Mouse (Mus musculus): ENCODE measurements around the gene St5. TPM values are rescaled to one million over a fixed set of nuclear protein-coding genes. Genes with fewer than 3 reads are reported as not detected.

St5 gene
- polyA plus RNA-seq, 1 experiment from 2014 or later = 66.9 TPM

- Histone ChIP-seq H3K9me3 (ENCODE audit: control insufficient read depth, low read length) (no peaks in the 10 kb centered on the region), H3K27ac (ENCODE audit: low read length) (no peak within 1 kb of the TSS)
- 86% methylated on average over 5 of the region's 5 CpGs for WGBS
These were observed 28.2 kb upstream of the St5 start, which contains the start of gene Ascl3 for GRCm38 (mm10) chr7:109731626-109732025. TSS of gene Ascl3 (minus strand) at chr7:109731726.

GRCm38 (mm10) chr7:109723697-109724096 lies 20.3 kb upstream of the St5 start, which contains the start of gene BC051019:
TSS of gene BC051019 (minus strand) at chr7:109723850.
- H3K9ac ChIP-seq (ENCODE audit: low read depth, low read length) = no peak within 1 kb of the TSS
- H3K36me3 ChIP-seq (ENCODE audit: control insufficient read depth, insufficient read depth, low read length) = no peaks in the 10 kb centered on the region
- H3K27ac ChIP-seq (ENCODE audit: low read length) = no peak within 1 kb of the TSS
- 91% methylated on average over 5 of the region's 5 CpGs for WGBS
- ATAC-seq = no peak
- no peaks in the 10 kb centered on the region for H3K4me1 ChIP-seq (ENCODE audit: control insufficient read depth, insufficient read depth, low read length)
- no peak within 1 kb of the TSS for H3K4me2 ChIP-seq (ENCODE audit: low read depth, low read length)
- no peak within 1 kb of the TSS for H3K4me3 ChIP-seq (ENCODE audit: low read length)
- no peaks in the 10 kb centered on the region; the same call in 1 of the 2 replicates for H3K9me3 ChIP-seq (ENCODE audit: control insufficient read depth, low read length)
- no peaks in the 10 kb centered on the region for H3K27me3 ChIP-seq (replicated peaks; ENCODE audit: control insufficient read depth, insufficient read depth, low read length)

More at GRCm38 (mm10) chr7:109731626-109732025, 28.2 kb upstream of the St5 start, which contains the start of gene Ascl3:
- H3K4me1 ChIP-seq (ENCODE audit: control insufficient read depth, insufficient read depth, low read length) = 0 out of 2 replicates have a peak, but pooled peaks cover 3% of the 10 kb centered on the region
- no peak within 1 kb of the TSS for H3K4me2 ChIP-seq (ENCODE audit: low read depth, low read length)
- H3K27me3 ChIP-seq (replicated peaks; ENCODE audit: control insufficient read depth, insufficient read depth, low read length) = no peaks in the 10 kb centered on the region
- no peak for ATAC-seq
- 0 out of 2 replicates have a peak, but pooled peaks cover 1% of the 10 kb centered on the region for H3K36me3 ChIP-seq (ENCODE audit: control insufficient read depth, insufficient read depth, low read length)
- H3K4me3 ChIP-seq (ENCODE audit: low read length) = no peak within 1 kb of the TSS
- H3K9ac ChIP-seq (ENCODE audit: low read depth, low read length) = no peak within 1 kb of the TSS

- no peak overlapping the region for H3K4me2 ChIP-seq (ENCODE audit: low read depth, low read length)
- no peak for ATAC-seq
- 84% methylated on average over 8 of the region's 8 CpGs for whole genome bisulfite sequencing
These were observed 19.7 kb upstream of the St5 start for GRCm38 (mm10) chr7:109723114-109723513.

GRCm38 (mm10) chr7:109722618-109723017 lies 19.2 kb upstream of the St5 start:
- H3K27ac ChIP-seq (ENCODE audit: low read length) = no peak overlapping the region
- no peaks in the 10 kb centered on the region; the same call in 1 of the 2 replicates for H3K9me3 ChIP-seq (ENCODE audit: control insufficient read depth, low read length)
- no peak for ATAC-seq
- no peaks in the 10 kb centered on the region for H3K27me3 ChIP-seq (replicated peaks; ENCODE audit: control insufficient read depth, insufficient read depth, low read length)
- H3K9ac ChIP-seq (ENCODE audit: low read depth, low read length) = no peak overlapping the region
- H3K4me3 ChIP-seq (ENCODE audit: low read length) = no peak overlapping the region
- H3K4me1 ChIP-seq (ENCODE audit: control insufficient read depth, insufficient read depth, low read length) = no peaks in the 10 kb centered on the region
- 99% methylated on average over 2 of the region's 2 CpGs for WGBS
- H3K4me2 ChIP-seq (ENCODE audit: low read depth, low read length) = no peak overlapping the region
- no peaks in the 10 kb centered on the region for H3K36me3 ChIP-seq (ENCODE audit: control insufficient read depth, insufficient read depth, low read length)

More at GRCm38 (mm10) chr7:109723114-109723513, 19.7 kb upstream of the St5 start:
- Histone ChIP-seq H3K4me3 (ENCODE audit: low read length) (no peak overlapping the region), H3K9ac (ENCODE audit: low read depth, low read length) (no peak overlapping the region), H3K4me1 (ENCODE audit: control insufficient read depth, insufficient read depth, low read length) (no peaks in the 10 kb centered on the region), H3K27ac (ENCODE audit: low read length) (no peak overlapping the region), H3K36me3 (ENCODE audit: control insufficient read depth, insufficient read depth, low read length) (no peaks in the 10 kb centered on the region), H3K27me3 (replicated peaks; ENCODE audit: control insufficient read depth, insufficient read depth, low read length) (no peaks in the 10 kb centered on the region), H3K9me3 (ENCODE audit: control insufficient read depth, low read length) (no peaks in the 10 kb centered on the region; the same call in 1 of the 2 replicates)

GRCm38 (mm10) chr7:109719286-109719685 lies 15.9 kb upstream of the St5 start:
- H3K27ac ChIP-seq (ENCODE audit: low read length) = no peak overlapping the region
- WGBS = 65% methylated on average over 9 of the region's 9 CpGs
- H3K4me2 ChIP-seq (ENCODE audit: low read depth, low read length) = no peak overlapping the region
- no peaks in the 10 kb centered on the region for H3K4me1 ChIP-seq (ENCODE audit: control insufficient read depth, insufficient read depth, low read length)
- H3K9me3 ChIP-seq (ENCODE audit: control insufficient read depth, low read length) = no peaks in the 10 kb centered on the region; the same call in 1 of the 2 replicates
- H3K27me3 ChIP-seq (replicated peaks; ENCODE audit: control insufficient read depth, insufficient read depth, low read length) = no peaks in the 10 kb centered on the region
- no peak overlapping the region for H3K9ac ChIP-seq (ENCODE audit: low read depth, low read length)
- H3K4me3 ChIP-seq (ENCODE audit: low read length) = no peak overlapping the region
- ATAC-seq = no peak
- no peaks in the 10 kb centered on the region for H3K36me3 ChIP-seq (ENCODE audit: control insufficient read depth, insufficient read depth, low read length)

GRCm38 (mm10) chr7:109713434-109713982 lies 10.1 kb upstream of the St5 start:
- H3K4me2 ChIP-seq (ENCODE audit: low read depth, low read length) = no peak overlapping the region
- H3K27ac ChIP-seq (ENCODE audit: low read length) = no peak overlapping the region
- no peak overlapping the region for H3K9ac ChIP-seq (ENCODE audit: low read depth, low read length)
- no peak overlapping the region for H3K4me3 ChIP-seq (ENCODE audit: low read length)
- no peak for ATAC-seq
- 81% methylated on average over 2 of the region's 2 CpGs for WGBS
- no peaks in the 10 kb centered on the region for H3K9me3 ChIP-seq (ENCODE audit: control insufficient read depth, low read length)
- H3K4me1 ChIP-seq (ENCODE audit: control insufficient read depth, insufficient read depth, low read length) = no peaks in the 10 kb centered on the region
- H3K36me3 ChIP-seq (ENCODE audit: control insufficient read depth, insufficient read depth, low read length) = peaks cover 6% of the 10 kb centered on the region; the same call in 1 of the 2 replicates
- no peaks in the 10 kb centered on the region for H3K27me3 ChIP-seq (replicated peaks; ENCODE audit: control insufficient read depth, insufficient read depth, low read length)

GRCm38 (mm10) chr7:109712198-109712597 lies 8.8 kb upstream of the St5 start:
- no peak overlapping the region for H3K4me2 ChIP-seq (ENCODE audit: low read depth, low read length)
- no peak for ATAC-seq
- H3K9me3 ChIP-seq (ENCODE audit: control insufficient read depth, low read length) = no peaks in the 10 kb centered on the region
- peaks cover 6% of the 10 kb centered on the region; the same call in 1 of the 2 replicates for H3K36me3 ChIP-seq (ENCODE audit: control insufficient read depth, insufficient read depth, low read length)
- no peaks in the 10 kb centered on the region for H3K4me1 ChIP-seq (ENCODE audit: control insufficient read depth, insufficient read depth, low read length)
- H3K27me3 ChIP-seq (replicated peaks; ENCODE audit: control insufficient read depth, insufficient read depth, low read length) = no peaks in the 10 kb centered on the region
- H3K4me3 ChIP-seq (ENCODE audit: low read length) = no peak overlapping the region
- WGBS = 91% methylated on average over 7 of the region's 7 CpGs
- H3K9ac ChIP-seq (ENCODE audit: low read depth, low read length) = no peak overlapping the region
- no peak overlapping the region for H3K27ac ChIP-seq (ENCODE audit: low read length)

- H3K4me1 ChIP-seq (ENCODE audit: control insufficient read depth, insufficient read depth, low read length) = 0 out of 2 replicates have a peak, but pooled peaks cover 2% of the 10 kb centered on the region
- H3K9me3 ChIP-seq (ENCODE audit: control insufficient read depth, low read length) = no peaks in the 10 kb centered on the region
- H3K4me2 ChIP-seq (ENCODE audit: low read depth, low read length) = no peak overlapping the region
- no peak for ATAC-seq
- H3K36me3 ChIP-seq (ENCODE audit: control insufficient read depth, insufficient read depth, low read length) = peaks cover 6% of the 10 kb centered on the region; the same call in 1 of the 2 replicates
- no peak overlapping the region for H3K27ac ChIP-seq (ENCODE audit: low read length)
- no peak overlapping the region for H3K9ac ChIP-seq (ENCODE audit: low read depth, low read length)
- no peaks in the 10 kb centered on the region for H3K27me3 ChIP-seq (replicated peaks; ENCODE audit: control insufficient read depth, insufficient read depth, low read length)
- 58% methylated on average over 1 of the region's 1 CpGs for WGBS
- no peak overlapping the region for H3K4me3 ChIP-seq (ENCODE audit: low read length)
These were observed 6.7 kb upstream of the St5 start for GRCm38 (mm10) chr7:109710069-109710468.

- Histone ChIP-seq H3K36me3 (ENCODE audit: control insufficient read depth, insufficient read depth, low read length) (peaks cover 6% of the 10 kb centered on the region; the same call in 1 of the 2 replicates), H3K9ac (ENCODE audit: low read depth, low read length) (no peak overlapping the region), H3K4me3 (ENCODE audit: low read length) (no peak overlapping the region), H3K4me2 (ENCODE audit: low read depth, low read length) (no peak overlapping the region), H3K27me3 (replicated peaks; ENCODE audit: control insufficient read depth, insufficient read depth, low read length) (no peaks in the 10 kb centered on the region), H3K27ac (ENCODE audit: low read length) (peak overlapping the region; percentile 68; the same call in 1 of the 2 replicates), H3K4me1 (ENCODE audit: control insufficient read depth, insufficient read depth, low read length) (0 out of 2 replicates have a peak, but pooled peaks cover 6% of the 10 kb centered on the region), H3K9me3 (ENCODE audit: control insufficient read depth, low read length) (no peaks in the 10 kb centered on the region)
- ATAC-seq = peak; percentile 74
- WGBS = 29% methylated on average over 3 of the region's 3 CpGs
These were observed 5.6 kb upstream of the St5 start for GRCm38 (mm10) chr7:109708961-109709382.
